Mouse (Mus musculus) kidney, postnatal 25 days (tissue): ENCODE results near the gene Surf4.
A peak's percentile ranks its signal among the peaks of the same experiment; 100 is the strongest.
"Not testable (repeated sequence)": the region's sequence is repeated elsewhere in the genome, so short reads cannot be mapped to it uniquely, and the experiment has no call there.

ENCODE experiments used
- DNase-seq, 2 experiments: peaks; one replicate each; pipeline ENCODE4 v3.0.0; 2021; ENCODE audit warnings: mixed read lengths in 2 of 2

Surf4 gene

GRCm38 (mm10) chr2:26901834-26902400 lies 31.8 kb downstream of the Surf4 start:
- peak in 1 of 2 experiments; percentile 19 for DNase-seq

GRCm38 (mm10) chr2:26900731-26901130 lies 33.0 kb downstream of the Surf4 start:
- DNase-seq: no peak

DNA sequence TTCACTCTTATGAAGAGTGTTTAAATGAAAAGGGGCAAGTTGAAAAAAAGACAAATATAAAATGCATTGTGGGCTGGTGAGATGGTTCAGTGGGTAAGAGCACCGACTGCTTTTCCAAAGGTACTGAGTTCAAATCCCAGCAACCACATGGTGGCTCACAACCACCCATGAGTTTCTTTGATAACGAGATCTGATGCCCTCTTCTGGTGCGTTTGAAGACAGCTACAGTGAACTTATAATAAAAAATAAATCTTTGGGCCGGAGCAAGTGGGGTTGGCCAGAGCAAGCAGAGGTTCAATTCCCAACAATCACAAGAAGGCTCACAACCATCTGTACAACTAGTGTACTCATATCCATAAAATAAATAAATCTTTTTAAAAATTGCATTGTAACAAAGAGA lies 37.8 kb downstream of the Surf4 start:
- no peak for DNase-seq

- DNase-seq: not testable (repeated sequence)
Observed at GRCm38 (mm10) chr2:26886170-26886569, 47.6 kb downstream of the Surf4 start.

DNA sequence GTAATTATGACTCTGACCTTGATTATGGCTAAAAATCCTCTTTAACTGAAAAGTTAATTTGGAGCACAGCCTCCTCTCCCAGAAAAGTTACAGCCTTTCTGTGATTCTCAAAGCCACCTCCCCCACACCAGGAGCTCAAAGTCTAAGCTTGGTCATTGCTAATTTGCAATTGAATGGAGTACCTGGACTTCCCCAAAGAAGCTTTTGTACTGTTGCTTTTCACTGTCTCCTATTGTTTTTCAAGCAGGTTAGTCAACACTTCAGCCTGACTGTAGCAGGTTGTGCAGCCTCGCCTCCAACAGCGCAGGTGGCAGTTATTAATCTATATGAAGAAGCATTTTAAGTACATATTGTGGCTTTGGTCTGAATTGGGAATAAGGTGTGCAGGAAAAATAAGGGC lies 48.2 kb downstream of the Surf4 start:
- not testable (repeated sequence) for DNase-seq

DNA sequence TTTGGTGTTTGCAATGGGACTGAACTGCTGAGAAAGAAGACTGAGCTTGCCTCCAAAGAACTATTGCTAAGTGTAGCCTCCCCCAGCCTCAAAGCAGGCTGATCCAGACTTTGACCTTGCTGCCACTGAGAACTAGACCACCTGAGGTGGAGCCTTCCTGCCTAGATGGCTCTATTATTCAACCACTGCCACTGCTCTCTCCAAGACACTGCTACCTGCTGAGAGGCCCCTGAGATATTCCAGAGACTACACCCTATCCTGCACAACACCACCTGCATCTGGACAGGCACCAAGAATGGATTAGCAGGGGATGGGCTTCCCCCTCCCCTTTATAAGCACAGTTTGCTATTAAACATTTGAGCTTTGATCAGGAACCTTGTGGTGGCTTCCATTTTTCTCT lies 55.2 kb downstream of the Surf4 start:
- no peak for DNase-seq

- DNase-seq: no peak
Observed at GRCm38 (mm10) chr2:26870666-26871065, 63.1 kb downstream of the Surf4 start.
